Mouse (Mus musculus) left cerebral cortex, adult 2 months (tissue): ENCODE measurements around the gene Wdr17. TPM values are rescaled to one million over a fixed set of nuclear protein-coding genes. Genes with fewer than 3 reads are reported as not detected.

Experiments used
- DNase-seq, 2 experiments: peaks; one replicate each; pipeline ENCODE4 v3.0.0; 2021 to 2022; ENCODE audit warnings: low spot score in 2 of 2, mixed read lengths in 1 of 2; ENCODE audit errors: extremely low spot score in 1 of 2
- H3K27ac ChIP-seq: fragments of 200-600 bp; 2 replicates; pipeline ENCODE4 v1.8.1; 2022
- H3K4me3 ChIP-seq: fragments of 200-600 bp; 2 replicates; pipeline ENCODE4 v1.8.1; 2022
- CTCF ChIP-seq: fragments of 200-600 bp; IDR thresholded peaks from 2 replicates; pipeline ENCODE4 v1.8.1; 2022; ENCODE audit warnings: antibody characterized with exemption, mild to moderate bottlenecking, moderate library complexity
- intact Hi-C: fragments of 180-260 bp; cut with DNase I; formaldehyde crosslinking; loops from one replicate; pipeline ENCODE4 v1.15.1; 2025
- long read RNA-seq, 2 experiments: library from polyadenylated mRNA; stranded (forward); transcript quantifications; one replicate each; pipeline ENCODE4 v2.0.0; 2021; ENCODE audit warnings: borderline mapping rate in 2 of 2
- total RNA-seq, 2 experiments: library from RNA; stranded (reverse); gene quantifications; 2 replicates each; pipeline ENCODE4 v1.2.3; 2021

The Wdr17 gene
- 10 to 100 TPM; 40.9 to 44.5 TPM for total RNA-seq
- long read RNA-seq, experiment 1, full-length matches to known transcripts: 3 of 22 reads
- long read RNA-seq, experiment 1, partial matches to known transcripts: 0 of 22 reads
- long read RNA-seq, experiment 1, other reads (novel, unspliced or antisense): 19 of 22 reads
- long read RNA-seq, experiment 2, full-length matches to known transcripts: 2 of 21 reads
- long read RNA-seq, experiment 2, partial matches to known transcripts: 2 of 21 reads
- long read RNA-seq, experiment 2, other reads (novel, unspliced or antisense): 17 of 21 reads

DNA sequence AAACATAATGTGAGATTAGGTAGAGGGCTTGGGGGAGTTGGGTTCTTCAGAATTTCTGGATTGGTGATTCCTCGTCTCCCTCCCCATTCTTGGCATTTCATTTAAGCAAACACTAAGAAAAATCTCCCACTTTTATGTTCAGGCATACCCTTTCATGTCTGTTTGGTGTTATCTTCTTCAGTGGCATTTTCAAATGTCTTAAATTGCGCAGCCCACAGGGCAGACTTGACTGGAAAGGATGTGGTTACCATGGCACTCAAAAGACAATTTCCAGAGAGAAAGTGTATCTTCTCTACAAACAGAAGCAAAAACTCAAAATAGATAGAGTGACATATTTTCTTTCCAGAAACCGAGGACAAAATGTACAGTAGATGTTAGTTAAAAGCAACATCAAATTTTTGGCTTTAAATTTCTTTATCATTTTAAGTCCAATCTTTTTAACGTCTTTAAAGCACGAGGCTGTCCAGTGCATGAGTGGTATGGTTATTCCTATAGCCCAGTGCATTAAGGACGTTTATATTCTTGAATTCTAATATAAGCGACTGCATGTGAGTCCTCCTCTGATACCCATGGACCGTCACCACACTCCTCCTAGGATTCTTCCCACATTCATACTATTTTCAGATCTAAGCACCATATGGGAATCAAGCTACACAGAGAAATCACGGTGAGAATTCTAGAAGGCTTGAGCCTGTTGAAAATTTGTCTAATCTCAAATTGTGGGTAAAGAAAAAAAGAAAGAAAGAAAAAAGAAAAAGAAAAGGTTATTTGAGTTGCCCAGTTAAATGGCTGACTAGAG is at the start of gene Wdr17:
Gene Wdr17 (minus strand): TSS at position 198 of the 799 bp plus-strand sequence.
- intact Hi-C loops: loop anchor here (1.0 to 5.0 kb wide), 6 partner anchors 25 to 150 kb away; partner anchors contain the start of gene Gpm6a
- no peak for TF ChIP-seq CTCF
- peak within 1 kb of the TSS; percentile 96 for H3K27ac ChIP-seq
- H3K4me3 ChIP-seq: peak within 1 kb of the TSS; percentile 27
- DNase-seq: no peak

DNA sequence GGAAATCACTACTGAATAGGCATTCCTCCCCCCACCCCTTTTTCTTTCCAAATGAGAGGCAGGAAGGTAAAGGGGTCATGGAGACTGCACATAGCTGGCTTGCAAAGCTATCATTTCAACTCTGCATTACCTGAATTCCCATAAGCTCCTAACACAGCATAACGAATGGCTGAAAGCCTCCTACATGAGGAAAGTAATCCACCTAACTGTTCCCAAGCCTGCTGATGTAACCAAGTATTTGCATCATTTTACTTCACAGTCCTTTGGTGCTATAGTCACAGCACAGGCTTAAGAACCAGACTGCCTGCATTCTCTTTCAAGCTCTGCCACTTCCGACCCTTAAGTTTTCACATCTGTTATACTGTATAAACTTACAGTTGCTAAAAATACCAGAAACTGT is 45.3 kb upstream of the Wdr17 start:
- DNase-seq: no peak
- no peak for TF ChIP-seq CTCF
- intact Hi-C loops: no loop called here
- no peak overlapping the region for H3K4me3 ChIP-seq
- H3K27ac ChIP-seq: no peak overlapping the region

DNA sequence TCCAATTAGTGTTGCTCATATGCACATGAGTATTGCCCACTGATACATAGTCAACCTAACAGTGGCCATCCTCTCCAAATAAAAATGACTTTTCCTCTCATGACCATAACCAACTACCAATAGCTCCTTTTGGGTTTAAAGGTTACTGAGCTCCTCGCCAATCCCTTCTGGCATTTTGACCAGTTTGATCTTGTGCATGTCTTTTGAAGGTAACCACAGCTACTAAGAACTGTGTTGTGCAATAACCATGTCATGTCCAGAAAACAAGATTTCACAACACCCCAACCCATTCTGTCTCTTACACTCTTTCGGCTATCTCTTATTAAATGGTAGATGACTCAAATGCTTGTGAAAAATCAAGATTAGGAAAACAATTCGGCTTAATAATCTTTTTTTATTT is 38.0 kb upstream of the Wdr17 start:
- no peak for DNase-seq
- Histone ChIP-seq H3K27ac (no peak overlapping the region), H3K4me3 (no peak overlapping the region)
- intact Hi-C loops: no loop called here
- TF ChIP-seq CTCF: no peak

GRCm38 (mm10) chr8:54922160-54922855 is 35.3 kb upstream of the Wdr17 start:
- intact Hi-C loops: no loop called here
- H3K27ac ChIP-seq: peak overlapping the region; percentile 76
- peak; percentile 14 to 23 for DNase-seq
- no peak overlapping the region for H3K4me3 ChIP-seq
- no peak for TF ChIP-seq CTCF

- H3K4me3 ChIP-seq: no peak overlapping the region
Observed at GRCm38 (mm10) chr8:54917710-54918109, 30.7 kb upstream of the Wdr17 start.

DNA sequence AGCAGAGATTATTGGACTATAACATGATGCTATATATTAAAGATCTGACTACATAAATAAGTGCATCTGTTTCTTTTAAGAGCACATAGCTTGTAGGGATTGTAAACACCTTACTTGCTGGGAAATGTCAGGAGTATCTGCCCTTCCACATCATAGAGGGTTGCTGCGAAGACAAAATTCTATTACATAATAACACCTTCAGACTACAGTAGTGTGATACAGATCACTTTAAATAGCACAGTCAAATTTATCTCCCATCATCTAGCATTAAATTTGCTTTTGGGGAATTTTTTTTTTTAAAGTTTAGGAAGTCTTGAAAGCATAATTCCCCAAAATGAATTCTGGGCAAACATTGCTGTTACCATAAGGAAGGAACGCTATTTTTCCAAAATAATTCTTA is 25.9 kb upstream of the Wdr17 start:
- intact Hi-C loops: no loop called here
- Histone ChIP-seq H3K4me3 (no peak overlapping the region), H3K27ac (peak overlapping the region; percentile 37; the same call in 1 of the 2 replicates)
- DNase-seq: no peak
- TF ChIP-seq CTCF: no peak

More at GRCm38 (mm10) chr8:54917710-54918109, 30.7 kb upstream of the Wdr17 start:
- DNase-seq: no peak
- intact Hi-C loops: no loop called here
- H3K27ac ChIP-seq: no peak overlapping the region
- TF ChIP-seq CTCF: no peak

GRCm38 (mm10) chr8:54899444-54899843 is 12.5 kb upstream of the Wdr17 start:
- no peak for TF ChIP-seq CTCF
- DNase-seq: no peak
- no peak overlapping the region for H3K27ac ChIP-seq
- intact Hi-C loops: no loop called here
- H3K4me3 ChIP-seq: no peak overlapping the region

- DNase-seq: no peak
- Histone ChIP-seq H3K4me3 (no peak overlapping the region), H3K27ac (peak overlapping the region; percentile 25; the same call in 1 of the 2 replicates)
- TF ChIP-seq CTCF: no peak
- intact Hi-C loops: no loop called here
Observed at GRCm38 (mm10) chr8:54894637-54895322, 7.8 kb upstream of the Wdr17 start.

DNA sequence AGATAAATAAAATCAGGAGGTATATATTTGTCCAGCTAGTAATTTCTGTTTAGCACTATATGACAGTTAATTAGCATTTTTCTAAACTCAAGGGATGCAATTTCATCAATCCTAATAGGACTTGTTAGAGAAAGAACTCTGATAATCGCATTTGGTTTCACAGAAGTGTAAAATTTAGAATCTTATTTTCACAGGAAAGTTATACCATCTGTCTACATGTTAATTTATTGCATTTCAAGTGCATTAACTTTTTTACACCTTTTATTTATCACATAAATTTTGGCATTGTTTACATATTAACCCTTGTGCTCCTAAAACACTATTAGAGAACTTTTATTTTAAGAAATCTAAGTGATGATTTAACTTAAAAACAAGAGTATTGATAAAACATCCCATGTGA is 7.2 kb upstream of the Wdr17 start:
- no peak overlapping the region for H3K4me3 ChIP-seq
- DNase-seq: no peak
- intact Hi-C loops: no loop called here
- TF ChIP-seq CTCF: no peak
- H3K27ac ChIP-seq: no peak overlapping the region

DNA sequence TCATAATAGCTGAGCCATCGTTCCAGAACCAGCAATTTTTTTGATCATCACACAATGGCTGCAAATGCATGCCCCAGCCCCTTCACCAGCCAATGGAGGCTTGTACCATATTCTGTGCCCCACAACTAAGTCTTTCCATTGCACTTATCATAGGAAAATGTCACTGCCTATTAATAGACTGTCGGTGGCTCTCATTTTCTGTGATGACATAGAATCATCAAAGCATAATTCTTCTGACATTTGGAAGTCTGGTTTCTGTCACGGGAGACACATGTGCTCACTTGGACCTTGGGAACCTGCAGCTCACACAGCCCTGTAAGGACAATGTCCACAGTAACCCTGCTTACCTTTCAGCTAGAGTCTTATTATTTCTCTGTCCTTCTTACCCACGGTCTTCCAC is 424 bp downstream of the Wdr17 start:
- intact Hi-C loops: loop anchor here (2.0 to 5.0 kb wide), 4 partner anchors 56 to 149 kb away; partner anchors contain the start of gene Gpm6a
- Histone ChIP-seq H3K4me3 (peak overlapping the region; percentile 27), H3K27ac (peak overlapping the region; percentile 96)
- TF ChIP-seq CTCF: no peak
- no peak for DNase-seq

DNA sequence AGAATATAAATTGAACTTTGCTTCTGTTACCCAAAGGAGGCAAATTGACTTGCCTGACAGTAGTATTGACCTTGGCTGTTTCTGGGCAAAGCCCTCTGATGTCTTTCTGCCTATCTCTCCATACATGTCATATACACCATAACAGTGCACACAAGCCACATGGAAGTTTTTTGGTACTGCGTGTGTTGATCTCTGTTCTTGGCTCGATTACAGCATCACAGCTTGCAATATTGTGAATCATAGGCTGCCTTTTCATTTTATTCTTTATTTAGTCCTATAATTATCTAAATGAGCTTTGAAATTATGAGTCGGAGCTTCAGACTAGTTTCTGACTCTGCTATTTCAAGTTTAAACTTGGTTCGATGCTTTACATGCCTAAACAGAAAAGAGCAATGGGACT is 10.5 kb downstream of the Wdr17 start:
- Histone ChIP-seq H3K27ac (peak overlapping the region; percentile 19; the same call in 1 of the 2 replicates), H3K4me3 (no peak overlapping the region)
- intact Hi-C loops: no loop called here
- TF ChIP-seq CTCF: no peak
- DNase-seq: no peak
